In the genomic region with DNA sequence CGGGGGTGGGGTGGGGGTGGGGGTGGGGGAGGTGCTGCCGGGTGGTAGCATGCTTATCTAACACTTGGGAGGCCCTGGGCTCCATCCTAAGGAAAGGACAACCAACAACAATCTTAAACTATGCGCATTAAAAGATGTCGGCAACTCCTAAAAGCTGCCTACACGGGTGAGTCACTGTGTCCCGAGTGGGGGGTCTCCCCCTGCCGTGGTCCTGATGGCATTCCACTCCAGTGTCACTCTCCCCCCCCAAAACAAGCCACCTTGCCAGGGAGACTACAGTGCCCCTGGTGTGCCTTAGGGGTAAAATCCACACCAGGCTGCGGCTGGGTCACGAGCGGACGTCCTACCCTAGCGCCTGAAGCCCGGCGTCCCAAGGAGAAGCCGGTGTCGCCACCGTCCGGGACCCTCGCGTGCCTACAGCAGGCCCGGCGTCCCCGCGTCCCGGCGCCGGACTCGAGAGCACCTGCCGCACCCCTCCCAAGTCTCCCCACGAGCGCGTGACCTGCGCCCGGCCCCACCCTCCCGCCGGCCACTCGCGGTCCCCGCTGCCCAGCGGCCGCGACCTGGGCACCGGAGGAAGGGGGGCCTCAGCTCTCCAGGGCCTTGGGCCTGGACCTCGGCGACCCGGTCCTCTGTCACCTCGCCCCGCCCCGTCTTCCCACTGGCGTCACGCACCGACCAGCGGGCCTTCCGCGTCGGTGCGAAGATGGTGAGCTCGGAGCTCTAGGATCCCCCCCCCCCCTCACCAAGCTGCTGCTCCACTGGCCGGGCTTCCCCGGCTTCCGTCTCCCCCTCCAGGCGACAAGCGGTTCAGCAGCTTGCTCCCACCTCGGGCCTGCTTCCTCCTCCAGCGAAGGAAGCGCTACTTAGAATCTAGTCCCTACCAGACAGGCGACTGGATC, we compare ENCODE assay signal across 1 mouse cellular context.
TF ChIP-seq lines count a peak whose summit lies in the region.

Gene Fbxo6 (minus strand): TSS at position 874 of the 902 bp plus-strand sequence.

TF ChIP-seq in CH12.LX, 34 proteins besides CTCF, POLR2A, EP300 and RAD21:
- peak; percentile 73 for TF ChIP-seq UBTF (IDR thresholded peaks at IDR 0.05; ENCODE audit: low read depth, low read length)
- no peak for TF ChIP-seq PAX5 (IDR thresholded peaks at IDR 0.05; ENCODE audit: low read length)
- TF ChIP-seq SIN3A (IDR thresholded peaks at IDR 0.05; ENCODE audit: low read length): peak; percentile 71; the same call in 1 of the 2 replicates
- TF ChIP-seq CHD2 (IDR thresholded peaks at IDR 0.05; ENCODE audit: low read length): peak; percentile 57; the same call in 1 of the 2 replicates
- TF ChIP-seq ETS1 (conservative IDR thresholded peaks at IDR 0.05; ENCODE audit: low read depth, low read length): 0 out of 2 replicates have a peak, but pooled peaks have one; percentile 36
- peak; percentile 66; the same call in 1 of the 2 replicates for TF ChIP-seq CHD1 (IDR thresholded peaks at IDR 0.05; ENCODE audit: low read depth, low read length)
- no peak for TF ChIP-seq USF2 (conservative IDR thresholded peaks at IDR 0.05; ENCODE audit: low read depth, low read length)
- TF ChIP-seq KAT2A (IDR thresholded peaks at IDR 0.05; ENCODE audit: insufficient replicate concordance, low read length): 0 out of 2 replicates have a peak, but pooled peaks have one; percentile 52
- no peak for TF ChIP-seq ZC3H11A (IDR thresholded peaks at IDR 0.05; ENCODE audit: low read depth, low read length)
- TF ChIP-seq HCFC1 (IDR thresholded peaks at IDR 0.05; ENCODE audit: low read depth, low read length): peak; percentile 75
- TF ChIP-seq USF1 (IDR thresholded peaks at IDR 0.05; ENCODE audit: low read depth, low read length): no peak
- TF ChIP-seq MAFK (IDR thresholded peaks at IDR 0.05; ENCODE audit: insufficient replicate concordance, low read length): no peak
- TF ChIP-seq BHLHE40 (IDR thresholded peaks at IDR 0.05; ENCODE audit: low read depth, low read length): peak; percentile 54; the same call in 1 of the 2 replicates
- TF ChIP-seq TCF12 (IDR thresholded peaks at IDR 0.05; ENCODE audit: low read depth, low read length): peak; percentile 50; the same call in 1 of the 2 replicates
- peak; percentile 55; the same call in 1 of the 2 replicates for TF ChIP-seq RCOR1 (conservative IDR thresholded peaks at IDR 0.05; ENCODE audit: low read depth, low read length)
- TF ChIP-seq ELF1 (IDR thresholded peaks at IDR 0.05; ENCODE audit: low read depth, low read length): peak; percentile 86
- TF ChIP-seq POLR2AphosphoS2 (IDR thresholded peaks at IDR 0.05; ENCODE audit: low read depth, low read length): 0 out of 2 replicates have a peak, but pooled peaks have one; percentile 57
- TF ChIP-seq SMC3 (IDR thresholded peaks at IDR 0.05; ENCODE audit: low read depth, low read length): peak; percentile 64
- TF ChIP-seq MXI1 (IDR thresholded peaks at IDR 0.05; ENCODE audit: low read depth, low read length): peak; percentile 74
- no peak for TF ChIP-seq JUN (IDR thresholded peaks at IDR 0.05; ENCODE audit: insufficient read depth, low read depth, low read length)
- peak; percentile 69; the same call in 1 of the 2 replicates for TF ChIP-seq NELFE (IDR thresholded peaks at IDR 0.05; ENCODE audit: low read depth, low read length)
- no peak for TF ChIP-seq ZNF384 (IDR thresholded peaks at IDR 0.05; ENCODE audit: low read depth, low read length)
- no peak for TF ChIP-seq E2F4 (IDR thresholded peaks at IDR 0.05; ENCODE audit: insufficient replicate concordance, low read depth, low read length)
- no peak for TF ChIP-seq TBP (conservative IDR thresholded peaks at IDR 0.05; ENCODE audit: low read depth, low read length)
- TF ChIP-seq MYC (IDR thresholded peaks at IDR 0.05; ENCODE audit: low read depth, low read length): 0 out of 2 replicates have a peak, but pooled peaks have one; percentile 40
- TF ChIP-seq MAZ (IDR thresholded peaks at IDR 0.05; ENCODE audit: low read depth, low read length): peak; percentile 96
- TF ChIP-seq MEF2A (IDR thresholded peaks at IDR 0.05; ENCODE audit: borderline replicate concordance, low read depth, low read length): peak; percentile 34
- TF ChIP-seq ZMIZ1 (IDR thresholded peaks at IDR 0.05; ENCODE audit: low read depth, low read length): peak; percentile 81
- no peak for TF ChIP-seq JUND (conservative IDR thresholded peaks at IDR 0.05; ENCODE audit: low read depth, low read length)
- TF ChIP-seq NRF1 (IDR thresholded peaks at IDR 0.05; ENCODE audit: low read depth, low read length): peak; percentile 40; the same call in 1 of the 2 replicates
- peak; percentile 62 for TF ChIP-seq IRF4 (IDR thresholded peaks at IDR 0.05; ENCODE audit: low read depth, low read length)
- TF ChIP-seq ZKSCAN1 (IDR thresholded peaks at IDR 0.05; ENCODE audit: borderline replicate concordance, low read depth, low read length): no peak
- peak; percentile 77; the same call in 1 of the 2 replicates for TF ChIP-seq MAX (IDR thresholded peaks at IDR 0.05; ENCODE audit: low read length)
- no peak for TF ChIP-seq GABPA (IDR thresholded peaks at IDR 0.05; ENCODE audit: insufficient replicate concordance, low read depth, low read length)
TF ChIP-seq in CH12.LX: peak in this region for 22.
